Mouse (Mus musculus): Measurements from ENCODE around the gene Syt12.

Syt12 gene

GRCm38 (mm10) chr19:4487877-4488276 is 10.6 kb upstream of the Syt12 start:
- DNase-seq (ENCODE audit: low spot score): no peak

DNA sequence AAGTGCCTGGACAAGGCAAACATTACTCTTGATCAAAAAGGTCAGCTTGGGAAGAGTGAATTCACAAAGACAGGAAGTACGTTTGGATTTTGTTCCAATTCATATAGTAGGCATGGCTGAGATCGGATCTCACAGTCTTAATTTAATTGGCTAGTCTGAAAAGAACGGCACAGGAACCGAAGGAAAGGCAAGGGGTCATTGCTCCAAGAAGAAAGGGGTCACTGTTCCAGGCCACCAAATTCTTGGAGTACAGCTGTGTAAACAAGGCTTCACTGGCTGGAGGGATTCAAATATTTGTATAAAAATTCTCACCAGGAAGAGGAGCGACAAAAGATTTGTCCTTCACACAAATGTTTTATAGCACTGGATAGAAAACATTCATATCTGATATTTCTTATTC is 7.8 kb upstream of the Syt12 start:
- DNase-seq (ENCODE audit: low spot score): peak; percentile 67

- no peak for DNase-seq (ENCODE audit: low spot score)
Measured at GRCm38 (mm10) chr19:4482111-4482859, 5.0 kb upstream of the Syt12 start.

GRCm38 (mm10) chr19:4481326-4481725 is 4.1 kb upstream of the Syt12 start:
- DNase-seq (ENCODE audit: low spot score): no peak

DNA sequence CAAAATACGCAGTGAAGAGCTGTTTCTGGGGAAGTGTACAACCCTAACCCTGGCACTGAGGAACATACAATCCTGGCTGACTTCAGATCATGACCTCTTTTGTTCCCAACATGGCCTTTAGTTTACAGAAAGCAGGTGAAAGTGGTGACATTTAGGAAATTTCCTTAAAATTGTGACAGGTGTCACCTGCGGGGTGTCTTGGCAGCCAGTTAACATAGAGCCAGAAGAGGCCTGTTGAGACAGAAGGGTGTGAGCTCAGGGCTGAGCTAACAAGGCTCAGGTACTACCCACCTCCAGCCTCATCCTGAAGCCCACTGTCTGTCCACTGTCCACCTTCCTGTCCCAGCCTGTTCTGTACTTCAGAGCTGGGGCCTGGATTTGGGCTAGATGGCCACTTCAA is 2.8 kb upstream of the Syt12 start:
- no peak for DNase-seq (ENCODE audit: low spot score)

DNA sequence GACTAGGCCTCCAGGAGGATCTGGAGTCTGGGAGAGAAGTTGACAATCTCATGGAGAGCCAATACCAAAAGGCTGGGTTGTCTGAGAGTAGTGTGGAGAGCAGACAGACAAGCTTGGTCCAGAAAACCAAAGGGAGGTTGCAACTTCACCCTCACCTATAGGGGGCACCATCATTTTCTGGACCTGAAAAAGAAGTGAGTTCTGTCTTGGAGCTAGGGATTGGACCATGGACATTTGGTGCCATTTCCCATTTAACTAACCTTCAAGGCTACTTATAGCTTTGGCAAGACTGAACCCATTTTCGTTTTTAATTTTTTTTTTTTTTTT is 906 bp upstream of the Syt12 start:
- DNase-seq (ENCODE audit: low spot score): peak; percentile 49

DNA sequence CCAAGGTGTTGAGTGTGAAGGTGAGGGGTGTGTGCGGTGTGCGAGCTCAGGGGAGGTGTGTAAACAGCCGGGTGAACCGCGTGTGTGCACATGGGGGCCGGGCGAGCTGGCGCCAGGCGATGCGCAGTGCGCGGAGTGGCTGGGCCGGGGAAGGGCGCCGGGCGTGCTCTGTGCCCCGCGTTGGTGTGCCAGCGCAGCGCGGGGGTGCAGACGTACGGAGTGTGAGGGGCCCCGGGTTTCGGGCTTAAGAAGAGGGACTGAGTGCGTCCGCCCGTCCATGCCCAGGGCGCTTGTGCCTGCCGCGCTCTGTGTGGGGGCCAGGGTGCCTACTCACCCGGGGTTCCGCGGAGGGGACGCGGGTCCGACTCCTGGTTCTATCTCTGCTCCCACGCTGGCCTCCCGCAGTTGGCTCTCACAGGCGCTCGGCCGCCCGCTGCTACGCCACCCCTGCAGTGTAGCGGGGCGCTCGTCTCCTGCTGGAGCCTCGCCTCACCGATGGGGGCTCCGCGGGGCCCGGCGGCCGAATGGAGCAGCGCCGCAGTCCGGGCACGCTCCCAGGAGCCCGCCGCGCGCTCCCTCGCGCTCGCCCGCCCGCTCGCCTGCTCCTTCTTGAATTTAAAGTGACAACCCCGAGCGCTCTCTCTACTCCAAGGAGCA is 518 bp downstream of the Syt12 start:
- peak; percentile 49 for DNase-seq (ENCODE audit: low spot score)

DNA sequence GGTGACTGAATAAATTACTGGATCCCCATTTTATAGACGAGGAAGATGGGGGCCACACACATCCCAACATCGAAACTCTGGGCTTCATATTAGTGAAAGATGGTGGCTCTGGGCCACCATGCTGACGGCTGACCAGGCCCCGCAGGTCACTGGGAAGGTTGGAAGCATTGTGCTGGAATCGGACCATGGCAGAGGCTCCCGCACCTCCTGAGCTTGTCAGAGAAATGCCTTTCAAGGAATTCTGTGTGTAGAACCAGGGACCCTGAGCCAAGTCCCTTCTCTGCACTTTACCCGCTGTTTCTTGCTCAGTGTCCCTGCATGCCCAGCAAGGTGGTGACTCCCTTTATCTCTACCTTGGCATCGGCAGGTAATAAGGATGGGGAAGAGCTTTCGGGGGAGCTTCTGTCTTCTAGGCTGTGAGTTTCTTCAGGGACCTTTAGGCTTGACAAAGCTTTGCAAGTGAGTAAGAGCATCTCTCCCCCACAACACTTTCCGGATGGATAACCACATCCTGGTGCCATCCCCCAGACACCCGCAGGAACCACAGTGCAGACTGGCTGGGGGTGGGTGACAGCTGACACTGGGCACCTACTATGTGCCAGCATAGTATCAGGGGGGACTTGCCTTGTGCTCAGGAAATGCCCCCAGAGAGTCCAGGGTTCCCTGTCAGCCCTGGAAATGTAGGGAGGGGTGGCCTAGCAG is 1.9 kb downstream of the Syt12 start:
- no peak for DNase-seq (ENCODE audit: low spot score)

DNA sequence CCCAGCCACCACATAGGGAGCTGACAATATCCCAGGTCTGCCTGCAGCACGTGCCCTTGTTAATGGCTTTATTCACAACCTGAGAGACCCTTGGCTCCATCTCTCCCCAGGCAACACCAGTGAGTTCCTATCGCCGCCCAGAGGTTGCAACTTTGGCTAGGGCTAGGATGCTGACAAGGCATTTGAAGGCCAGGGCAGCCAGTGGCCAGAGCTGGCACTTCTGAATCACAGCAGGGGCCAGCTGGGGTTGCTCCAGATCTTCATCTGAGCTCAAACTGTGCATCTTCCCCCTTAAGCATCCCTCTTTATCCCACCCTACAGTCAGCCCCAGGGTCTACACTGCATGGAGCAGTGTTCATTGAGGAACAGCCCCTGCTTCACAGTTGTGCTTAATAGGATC is 2.5 kb downstream of the Syt12 start:
- no peak for DNase-seq (ENCODE audit: low spot score)

DNA sequence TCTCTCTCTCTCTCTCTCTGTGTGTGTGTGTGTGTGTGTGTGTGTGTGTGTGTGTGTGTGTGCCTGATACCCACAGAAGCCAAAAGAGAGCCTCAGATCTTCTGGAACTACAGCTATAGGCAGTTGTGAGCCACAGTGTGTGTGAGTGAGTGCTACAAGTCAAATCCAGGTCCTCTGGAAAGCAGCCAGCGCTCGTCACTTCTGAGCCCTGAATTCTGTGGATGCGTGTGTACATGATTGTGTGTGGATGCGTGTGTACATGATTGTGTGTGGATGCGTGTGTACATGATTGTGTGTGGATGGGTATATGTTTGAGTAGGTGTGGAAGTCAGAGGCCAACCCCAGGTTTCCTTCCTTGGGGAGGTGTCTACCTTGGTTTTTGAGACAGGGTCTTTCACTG is 3.7 kb downstream of the Syt12 start:
- no peak for DNase-seq (ENCODE audit: low spot score)

DNA sequence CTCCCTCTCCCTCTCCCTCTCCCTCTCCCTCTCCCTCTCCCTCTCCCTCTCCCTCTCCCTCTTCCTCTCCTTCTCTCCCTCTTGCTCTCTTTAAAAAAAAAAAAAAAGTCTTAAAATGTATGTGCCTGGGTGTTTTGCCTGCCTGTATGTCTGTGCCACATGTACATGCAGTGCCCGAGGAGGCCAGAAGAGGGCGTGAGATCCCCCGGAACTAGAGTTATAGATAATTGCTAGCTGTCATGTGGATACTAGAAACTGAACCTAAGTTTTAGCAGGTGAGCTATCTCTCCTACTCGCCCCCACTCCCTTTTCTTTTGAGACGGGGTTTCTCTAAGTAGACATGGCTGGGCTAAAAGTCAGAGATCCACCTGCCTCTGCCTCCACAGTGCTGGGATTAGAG is 8.9 kb downstream of the Syt12 start:
- DNase-seq (ENCODE audit: low spot score): no peak

DNA sequence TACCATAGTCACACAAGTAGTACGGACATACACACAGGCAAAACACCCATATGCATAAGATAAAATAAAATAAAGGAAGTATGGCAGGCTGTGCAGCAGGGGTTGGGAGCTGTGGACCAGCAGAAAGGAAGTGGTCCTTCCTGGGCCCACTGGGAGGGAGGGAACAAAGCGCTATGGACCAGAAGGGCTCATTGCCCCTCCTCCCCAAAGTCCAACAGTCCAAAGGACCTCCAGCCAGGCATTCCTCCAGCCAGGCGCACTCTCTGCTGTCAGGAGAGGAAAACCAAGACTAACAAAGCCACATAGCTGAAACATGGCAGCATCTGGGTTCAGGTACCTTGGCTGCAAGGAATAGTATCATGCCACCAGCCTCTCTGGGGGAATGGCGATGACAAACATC is 12.6 kb downstream of the Syt12 start:
- DNase-seq (ENCODE audit: low spot score): no peak

DNA sequence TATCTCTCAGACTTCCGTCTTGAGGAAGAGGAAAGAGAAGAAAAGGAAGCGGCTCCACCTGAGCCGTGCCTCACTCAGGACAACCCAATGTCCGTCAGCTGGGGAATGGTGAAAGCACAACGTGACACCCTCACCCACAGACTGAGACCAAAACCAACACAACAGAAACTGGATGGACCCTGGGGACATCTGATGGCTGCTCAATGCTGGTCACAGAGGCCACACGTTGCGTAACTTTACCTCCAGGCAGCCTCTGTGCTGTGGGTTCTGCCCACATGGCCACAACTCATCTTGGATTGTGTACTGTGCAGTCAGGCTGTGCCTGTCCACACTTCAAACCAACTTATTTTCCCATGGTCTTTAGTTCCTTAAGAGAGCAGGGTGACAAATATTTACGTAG is 15.3 kb downstream of the Syt12 start:
- no peak for DNase-seq (ENCODE audit: low spot score)

- peak; percentile 78 for DNase-seq (ENCODE audit: low spot score)
Measured at GRCm38 (mm10) chr19:4456227-4456626, 21.0 kb downstream of the Syt12 start.

DNA sequence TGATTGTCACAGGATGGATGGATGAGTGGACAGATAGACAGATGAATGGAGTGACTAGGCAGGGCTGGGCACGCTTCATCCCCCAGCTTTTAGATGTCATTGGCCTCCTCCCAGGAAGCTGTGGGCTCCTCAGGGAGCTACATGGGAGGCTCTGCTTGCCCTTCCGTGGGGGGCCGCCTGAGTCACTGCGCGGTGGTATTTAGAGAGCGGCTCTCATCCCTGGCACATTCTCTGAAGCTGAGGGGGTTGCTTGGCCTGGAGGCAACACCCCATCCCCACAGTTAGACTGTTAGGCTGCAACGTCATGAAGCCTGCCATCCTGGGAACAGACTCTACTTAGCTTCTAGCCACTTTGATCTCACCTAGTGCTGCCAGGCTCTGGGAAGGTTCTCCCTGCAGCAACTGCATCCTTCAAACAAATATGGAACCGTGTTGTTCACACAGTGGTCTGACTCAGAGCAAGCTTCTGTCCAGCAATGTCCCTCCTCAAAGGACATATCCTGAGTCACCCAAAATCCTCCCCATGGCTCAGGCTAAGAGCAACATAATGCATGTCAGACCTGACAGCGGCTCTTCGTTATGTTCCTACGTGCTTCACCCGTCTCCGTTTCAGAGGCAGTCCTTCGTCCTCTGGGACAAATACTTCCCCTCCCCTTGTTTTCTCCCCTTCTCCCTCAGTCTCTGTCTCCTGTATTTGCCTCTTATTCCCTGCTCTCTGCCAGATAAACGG is 22.0 kb downstream of the Syt12 start:
- DNase-seq (ENCODE audit: low spot score): no peak

GRCm38 (mm10) chr19:4454040-4454439 is 23.2 kb downstream of the Syt12 start:
- peak; percentile 31 for DNase-seq (ENCODE audit: low spot score)

GRCm38 (mm10) chr19:4452525-4452924 is 24.7 kb downstream of the Syt12 start:
- DNase-seq (ENCODE audit: low spot score): no peak

- DNase-seq (ENCODE audit: low spot score): no peak
Measured at GRCm38 (mm10) chr19:4451965-4452364, 25.3 kb downstream of the Syt12 start.

DNA sequence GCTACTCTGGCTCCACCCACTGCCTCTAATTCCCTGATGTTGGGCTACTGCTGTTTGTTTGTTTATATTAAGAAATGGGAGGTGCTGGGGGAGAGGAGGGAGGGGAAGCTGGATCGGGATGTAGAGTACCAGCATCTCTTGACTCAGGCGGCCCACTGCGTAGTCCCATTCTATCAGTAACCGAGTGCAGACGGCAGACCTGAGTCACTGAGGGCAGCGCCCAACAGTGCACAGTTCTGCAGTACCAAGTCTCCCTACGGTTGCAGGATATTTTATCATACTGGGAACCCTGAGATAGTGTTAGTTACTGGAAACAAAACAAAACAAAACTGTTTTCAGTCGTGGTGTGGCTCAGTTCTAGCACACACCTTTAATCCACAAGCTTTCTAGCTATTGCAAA is 26.1 kb downstream of the Syt12 start:
- DNase-seq (ENCODE audit: low spot score): no peak

- no peak for DNase-seq (ENCODE audit: low spot score)
Measured at GRCm38 (mm10) chr19:4450666-4451065, 26.6 kb downstream of the Syt12 start.

- no peak for DNase-seq (ENCODE audit: low spot score)
Measured at GRCm38 (mm10) chr19:4449230-4449629, 28.0 kb downstream of the Syt12 start.

- DNase-seq (ENCODE audit: low spot score): no peak
Measured at GRCm38 (mm10) chr19:4447445-4447844, 29.8 kb downstream of the Syt12 start.
